ENCODE assay signal across 8 mouse cellular contexts in genomic region chr7:127746494-127747491, GRCm38 (mm10). TPM values are rescaled to one million over a fixed set of nuclear protein-coding genes. Genes with fewer than 3 reads are reported as not detected.
A peak's percentile ranks its signal among the peaks of the same experiment; 100 is the strongest.
DNase-seq lines count a peak whose midpoint lies in the region; ATAC-seq and TF ChIP-seq lines count a peak whose summit lies in the region.

No protein-coding gene starts in this region.

- no peak for TF ChIP-seq CTCF in MEL (IDR thresholded peaks at IDR 0.05 in 2 of 3, conservative IDR thresholded peaks at IDR 0.05 in 1 of 3; ENCODE audit: control insufficient read depth in 1 of 3, insufficient read depth in 1 of 3, low read depth in 2 of 3, low read length in 3 of 3, poor library complexity in 1 of 3, severe bottlenecking in 1 of 3)

- H3K27me3 ChIP-seq in heart, embryonic 10.5 days (ENCODE audit: insufficient read depth, poor library complexity, severe bottlenecking): peaks cover 29% of the 10 kb centered on the region
- H3K27me3 ChIP-seq in MEL (ENCODE audit: control insufficient read depth in 1 of 2, insufficient read depth in 2 of 2, low read length in 2 of 2): no peaks in the 10 kb centered on the region
- no peaks in the 10 kb centered on the region for H3K27me3 ChIP-seq in embryonic facial prominence, embryonic 10.5 days (replicated peaks; ENCODE audit: low read depth, poor library complexity, severe bottlenecking)
- H3K27me3 ChIP-seq in hindbrain, embryonic 13.5 days: no peaks in the 10 kb centered on the region
- H3K27me3 ChIP-seq in liver, embryonic 13.5 days: no peaks in the 10 kb centered on the region

- H3K4me1 ChIP-seq in heart, embryonic 10.5 days: peaks cover 30% of the 10 kb centered on the region
- peaks cover 0 to 8% of the 10 kb centered on the region in 2 experiments; a peak in 1 of 4 replicates for H3K4me1 ChIP-seq in MEL (ENCODE audit: control insufficient read depth in 1 of 2, insufficient read depth in 2 of 2, low read length in 2 of 2)
- peaks cover 30% of the 10 kb centered on the region for H3K4me1 ChIP-seq in embryonic facial prominence, embryonic 10.5 days
- H3K4me1 ChIP-seq in hindbrain, embryonic 13.5 days (replicated peaks): peaks cover 27% of the 10 kb centered on the region
- peaks cover 37% of the 10 kb centered on the region for H3K4me1 ChIP-seq in liver, embryonic 13.5 days (replicated peaks)

- ATAC-seq in hindbrain, embryonic 13.5 days (ENCODE audit: low FRiP score): no peak
- peak; percentile 4 for ATAC-seq in liver, embryonic 13.5 days (ENCODE audit: low read depth)

- peak overlapping the region; percentile 92 for H3K4me2 ChIP-seq in hindbrain, embryonic 13.5 days
- peak overlapping the region; percentile 98 for H3K4me2 ChIP-seq in liver, embryonic 13.5 days

- peaks cover 40% of the 10 kb centered on the region for H3K36me3 ChIP-seq in heart, embryonic 10.5 days
- peaks cover 2 to 6% of the 10 kb centered on the region in 2 experiments; a peak in 2 of 4 replicates for H3K36me3 ChIP-seq in MEL (ENCODE audit: control insufficient read depth in 1 of 2, insufficient read depth in 2 of 2, low read length in 2 of 2)
- peaks cover 44% of the 10 kb centered on the region for H3K36me3 ChIP-seq in embryonic facial prominence, embryonic 10.5 days (replicated peaks)
- peaks cover 38% of the 10 kb centered on the region for H3K36me3 ChIP-seq in hindbrain, embryonic 13.5 days
- H3K36me3 ChIP-seq in liver, embryonic 13.5 days: peaks cover 40% of the 10 kb centered on the region

- no peaks in the 10 kb centered on the region for H3K9me3 ChIP-seq in heart, embryonic 10.5 days
- H3K9me3 ChIP-seq in MEL (replicated peaks; ENCODE audit: insufficient read depth, low read length): no peaks in the 10 kb centered on the region
- H3K9me3 ChIP-seq in embryonic facial prominence, embryonic 10.5 days: no peaks in the 10 kb centered on the region
- no peaks in the 10 kb centered on the region for H3K9me3 ChIP-seq in hindbrain, embryonic 13.5 days
- no peaks in the 10 kb centered on the region for H3K9me3 ChIP-seq in liver, embryonic 13.5 days (replicated peaks)

- peak overlapping the region; percentile 63 for H3K9ac ChIP-seq in MEL (ENCODE audit: control insufficient read depth, low read depth, low read length, poor library complexity, severe bottlenecking)
- H3K9ac ChIP-seq in hindbrain, embryonic 13.5 days: peak overlapping the region; percentile 98
- H3K9ac ChIP-seq in liver, embryonic 13.5 days: peak overlapping the region; percentile 78

- TF ChIP-seq POLR2A in MEL (IDR thresholded peaks at IDR 0.05; ENCODE audit: control insufficient read depth in 1 of 2, insufficient read depth in 1 of 2, low read depth in 1 of 2, low read length in 2 of 2, poor library complexity in 1 of 2): no peak

- WGBS in heart, embryonic 10.5 days: under 1% methylated on average over 46 of the region's 62 CpGs
- whole genome bisulfite sequencing in embryonic facial prominence, embryonic 10.5 days: under 1% methylated on average over 62 of the region's 62 CpGs
- under 1% methylated on average over 43 of the region's 62 CpGs for WGBS in hindbrain, embryonic 13.5 days
- 2% methylated on average over 59 of the region's 62 CpGs for WGBS in liver, embryonic 13.5 days (ENCODE audit: insufficient replicate concordance)

- peak overlapping the region; percentile 96 for H3K27ac ChIP-seq in heart, embryonic 10.5 days
- H3K27ac ChIP-seq in MEL (ENCODE audit: control insufficient read depth, low read depth, low read length): no peak overlapping the region
- peak overlapping the region; percentile 98 for H3K27ac ChIP-seq in embryonic facial prominence, embryonic 10.5 days (replicated peaks)
- peak overlapping the region; percentile 89 for H3K27ac ChIP-seq in hindbrain, embryonic 13.5 days
- peak overlapping the region; percentile 84 for H3K27ac ChIP-seq in liver, embryonic 13.5 days

- DNase-seq in heart, embryonic 10.5 days (ENCODE audit: low spot score): peak; percentile 81
- DNase-seq in heart, adult 9 months (ENCODE audit: low spot score in 2 of 2): no peak
- DNase-seq in MEL (ENCODE audit: low read depth, low spot score): peak; percentile 42
- peak; percentile 86 for DNase-seq in embryonic facial prominence, embryonic 10.5 days (ENCODE audit: low spot score)
- DNase-seq in liver, embryonic 13.5 days: no peak
- DNase-seq in right cerebral cortex, postnatal 4 days: peak; percentile 55
- no peak for DNase-seq in layer of hippocampus, adult 8-10 months (ENCODE audit: low spot score in 2 of 2)

- TF ChIP-seq EP300 in MEL (IDR thresholded peaks at IDR 0.05; ENCODE audit: low read depth in 1 of 2, low read length in 2 of 2): no peak

- peaks cover 2% of the 10 kb centered on the region; the same call in 1 of the 2 replicates for H3K79me2 ChIP-seq in MEL (ENCODE audit: control insufficient read depth, insufficient read depth, low read length, poor library complexity)

- TF ChIP-seq RAD21 in MEL (IDR thresholded peaks at IDR 0.05; ENCODE audit: low read depth, low read length): no peak

- peak overlapping the region; percentile 86 for H3K4me3 ChIP-seq in heart, embryonic 10.5 days
- peak overlapping the region; percentile 70 to 72 for H3K4me3 ChIP-seq in MEL (ENCODE audit: control insufficient read depth in 1 of 2, insufficient read depth in 1 of 2, low read depth in 2 of 2, low read length in 2 of 2)
- peak overlapping the region; percentile 96 for H3K4me3 ChIP-seq in embryonic facial prominence, embryonic 10.5 days
- peak overlapping the region; percentile 98 for H3K4me3 ChIP-seq in hindbrain, embryonic 13.5 days
- peak overlapping the region; percentile 70 for H3K4me3 ChIP-seq in liver, embryonic 13.5 days (replicated peaks)

TF ChIP-seq in MEL, 35 proteins besides CTCF, POLR2A, EP300 and RAD21 (continues in another document):
- TF ChIP-seq GABPA (IDR thresholded peaks at IDR 0.05; ENCODE audit: low read depth, low read length) (no peak), MXI1 (IDR thresholded peaks at IDR 0.05; ENCODE audit: low read depth, low read length) (0 out of 2 replicates have a peak, but pooled peaks have one; percentile 16), MAZ (IDR thresholded peaks at IDR 0.05; ENCODE audit: low read depth, low read length) (peak; percentile 57; the same call in 1 of the 2 replicates)

RNA-seq across cellular contexts. Expression of gene Fbxl19, which starts 2.5 kb away (rescaled TPM):
- polyA plus RNA-seq in heart, embryonic 10.5 days (2016; fragmentation: Nextera tagmentation; extraction: Ambion mirVana): 3.4 and 4.8 TPM in 2 replicates
- 37.7 and 46.7 TPM in 2 replicates for total RNA-seq in MEL (2012; rRNA removed)
- polyA plus RNA-seq in MEL (2012; ENCODE audit: insufficient read depth in 1 of 2, insufficient read length in 2 of 2, low read depth in 1 of 2, low replicate concordance in 2 of 2, missing spikeins in 1 of 2): 10 to 100 TPM in 1 of 2 experiments, not detected in 1; 58.3 TPM
- polyA plus RNA-seq in embryonic facial prominence, embryonic 10.5 days (2016; fragmentation: Nextera tagmentation; extraction: Ambion mirVana): 8.9 and 9.0 TPM in 2 replicates
- polyA plus RNA-seq in hindbrain, embryonic 13.5 days (2015; fragmentation: Nextera tagmentation; extraction: Ambion mirVana): 9.0 and 9.3 TPM in 2 replicates
- polyA plus RNA-seq in liver, embryonic 13.5 days (2015; fragmentation: Nextera tagmentation; extraction: Ambion mirVana): 3.1 and 3.3 TPM in 2 replicates
- 10 to 100 TPM; 52.2 to 65.5 (median 56.3) TPM for total RNA-seq in layer of hippocampus, adult 8-10 months (2022)

RNA-seq across cellular contexts. Expression of gene Ctf2, which starts 14.8 kb away (rescaled TPM):
- 0.26 TPM in 1 of 2 replicates, not detected in the other for polyA plus RNA-seq in heart, embryonic 10.5 days (2016; fragmentation: Nextera tagmentation; extraction: Ambion mirVana)
- 0.36 and 0.39 TPM in 2 replicates for total RNA-seq in MEL (2012; rRNA removed)
- 1 to 10 TPM in 1 of 2 experiments, not detected in 1; 1.0 TPM for polyA plus RNA-seq in MEL (2012; ENCODE audit: insufficient read depth in 1 of 2, insufficient read length in 2 of 2, low read depth in 1 of 2, low replicate concordance in 2 of 2, missing spikeins in 1 of 2)
- 0.19 TPM in 2 replicates for polyA plus RNA-seq in embryonic facial prominence, embryonic 10.5 days (2016; fragmentation: Nextera tagmentation; extraction: Ambion mirVana)
- polyA plus RNA-seq in hindbrain, embryonic 13.5 days (2015; fragmentation: Nextera tagmentation; extraction: Ambion mirVana): 0.18 TPM in 1 of 2 replicates, not detected in the other
- 0.07 and 0.16 TPM in 2 replicates for polyA plus RNA-seq in liver, embryonic 13.5 days (2015; fragmentation: Nextera tagmentation; extraction: Ambion mirVana)
- not detected for total RNA-seq in layer of hippocampus, adult 8-10 months (2022)

RNA-seq across cellular contexts. Expression of gene Orai3, which starts 22.8 kb away (rescaled TPM):
- polyA plus RNA-seq in heart, embryonic 10.5 days (2016; fragmentation: Nextera tagmentation; extraction: Ambion mirVana): 12.9 and 19.8 TPM in 2 replicates
- 31.4 and 37.5 TPM in 2 replicates for total RNA-seq in MEL (2012; rRNA removed)
- polyA plus RNA-seq in MEL (2012; ENCODE audit: insufficient read depth in 1 of 2, insufficient read length in 2 of 2, low read depth in 1 of 2, low replicate concordance in 2 of 2, missing spikeins in 1 of 2): 10 to 100 TPM in 1 of 2 experiments, not detected in 1; 47.2 TPM
- 12.9 and 13.6 TPM in 2 replicates for polyA plus RNA-seq in embryonic facial prominence, embryonic 10.5 days (2016; fragmentation: Nextera tagmentation; extraction: Ambion mirVana)
- 8.0 and 9.1 TPM in 2 replicates for polyA plus RNA-seq in hindbrain, embryonic 13.5 days (2015; fragmentation: Nextera tagmentation; extraction: Ambion mirVana)
- polyA plus RNA-seq in liver, embryonic 13.5 days (2015; fragmentation: Nextera tagmentation; extraction: Ambion mirVana): 11.2 and 11.4 TPM in 2 replicates
- 10 to 100 TPM; 25.8 to 30.7 (median 29.4) TPM for total RNA-seq in layer of hippocampus, adult 8-10 months (2022)

RNA-seq across cellular contexts. Expression of gene Setd1a, which starts 29.7 kb away (rescaled TPM):
- polyA plus RNA-seq in heart, embryonic 10.5 days (2016; fragmentation: Nextera tagmentation; extraction: Ambion mirVana): 13.2 and 23.7 TPM in 2 replicates
- total RNA-seq in MEL (2012; rRNA removed): 9.2 and 10.3 TPM in 2 replicates
- 10 to 100 TPM in 1 of 2 experiments, not detected in 1; 55.9 TPM for polyA plus RNA-seq in MEL (2012; ENCODE audit: insufficient read depth in 1 of 2, insufficient read length in 2 of 2, low read depth in 1 of 2, low replicate concordance in 2 of 2, missing spikeins in 1 of 2)
- polyA plus RNA-seq in embryonic facial prominence, embryonic 10.5 days (2016; fragmentation: Nextera tagmentation; extraction: Ambion mirVana): 14.7 and 15.2 TPM in 2 replicates
- polyA plus RNA-seq in hindbrain, embryonic 13.5 days (2015; fragmentation: Nextera tagmentation; extraction: Ambion mirVana): 17.8 and 20.9 TPM in 2 replicates
- polyA plus RNA-seq in liver, embryonic 13.5 days (2015; fragmentation: Nextera tagmentation; extraction: Ambion mirVana): 8.4 and 9.0 TPM in 2 replicates
- 10 to 100 TPM; 46.6 to 56.4 (median 48.7) TPM for total RNA-seq in layer of hippocampus, adult 8-10 months (2022)

RNA-seq across cellular contexts. Expression of gene Ctf1, which starts 34.3 kb away (rescaled TPM):
- polyA plus RNA-seq in heart, embryonic 10.5 days (2016; fragmentation: Nextera tagmentation; extraction: Ambion mirVana): 3.4 and 6.5 TPM in 2 replicates
- 1.9 and 2.8 TPM in 2 replicates for total RNA-seq in MEL (2012; rRNA removed)
- polyA plus RNA-seq in MEL (2012; ENCODE audit: insufficient read depth in 1 of 2, insufficient read length in 2 of 2, low read depth in 1 of 2, low replicate concordance in 2 of 2, missing spikeins in 1 of 2): 1 to 10 TPM in 1 of 2 experiments, not detected in 1; 7.2 TPM
- polyA plus RNA-seq in embryonic facial prominence, embryonic 10.5 days (2016; fragmentation: Nextera tagmentation; extraction: Ambion mirVana): 9.4 and 10.7 TPM in 2 replicates
- polyA plus RNA-seq in hindbrain, embryonic 13.5 days (2015; fragmentation: Nextera tagmentation; extraction: Ambion mirVana): 2.8 and 3.3 TPM in 2 replicates
- 1.8 and 2.2 TPM in 2 replicates for polyA plus RNA-seq in liver, embryonic 13.5 days (2015; fragmentation: Nextera tagmentation; extraction: Ambion mirVana)
- total RNA-seq in layer of hippocampus, adult 8-10 months (2022): 1 to 10 TPM; 3.1 to 5.2 (median 3.5) TPM

Comparison
In these comparisons a context has a peak if more than half of its experiments do, and no peak if none do; other contexts are left out.
1. DNase-seq: peak in heart, embryonic 10.5 days (single experiment), MEL (single experiment), embryonic facial prominence, embryonic 10.5 days (single experiment) and right cerebral cortex, postnatal 4 days (single experiment); none in heart, adult 9 months (0 of 2), liver, embryonic 13.5 days (single experiment) and layer of hippocampus, adult 8-10 months (0 of 2).
2. Peak in every context shown above with its lines, with median percentiles within 50 percentile points of each other: H3K4me3 ChIP-seq and H3K9ac ChIP-seq.